Mouse (Mus musculus): ENCODE measurements around the gene Jmjd4. TPM values are rescaled to one million over a fixed set of nuclear protein-coding genes. Genes with fewer than 3 reads are reported as not detected.

The Jmjd4 gene
- total and polyA plus RNA-seq, 3 experiments: 14.5 to 18.1 TPM; not detected in 1

Other genes starting within 250 kb of the Jmjd4 start
- gene Mrpl55, start 247.6 kb upstream of the Jmjd4 start, total RNA-seq (2012; rRNA removed): 75.0 and 75.5 TPM in 2 replicates
- 10 to 100 TPM in 1 of 2 experiments, not detected in 1; 68.5 TPM for gene Mrpl55, start 247.6 kb upstream of the Jmjd4 start, polyA plus RNA-seq (2012; ENCODE audit: insufficient read depth in 1 of 2, insufficient read length in 2 of 2, low read depth in 1 of 2, low replicate concordance in 2 of 2, missing spikeins in 1 of 2)
- gene 2310033P09Rik, start 241.7 kb upstream of the Jmjd4 start, total RNA-seq (2012; rRNA removed): 29.7 and 35.5 TPM in 2 replicates
- gene 2310033P09Rik, start 241.7 kb upstream of the Jmjd4 start, polyA plus RNA-seq (2012; ENCODE audit: insufficient read depth in 1 of 2, insufficient read length in 2 of 2, low read depth in 1 of 2, low replicate concordance in 2 of 2, missing spikeins in 1 of 2): 10 to 100 TPM in 1 of 2 experiments, not detected in 1; 59.8 TPM
- 541 and 555 TPM in 2 replicates for gene Arf1, start 221.8 kb upstream of the Jmjd4 start, total RNA-seq (2012; rRNA removed)
- gene Arf1, start 221.8 kb upstream of the Jmjd4 start, polyA plus RNA-seq (2012; ENCODE audit: insufficient read depth in 1 of 2, insufficient read length in 2 of 2, low read depth in 1 of 2, low replicate concordance in 2 of 2, missing spikeins in 1 of 2): 100 to 1,000 TPM in 1 of 2 experiments, not detected in 1; 617 TPM
- gene Wnt3a, start 159.3 kb upstream of the Jmjd4 start, total RNA-seq (2012; rRNA removed): not detected in 2 replicates
- not detected for gene Wnt3a, start 159.3 kb upstream of the Jmjd4 start, polyA plus RNA-seq (2012; ENCODE audit: insufficient read depth in 1 of 2, insufficient read length in 2 of 2, low read depth in 1 of 2, low replicate concordance in 2 of 2, missing spikeins in 1 of 2)
- not detected in 2 replicates for gene Wnt9a, start 143.1 kb upstream of the Jmjd4 start, total RNA-seq (2012; rRNA removed)
- gene Wnt9a, start 143.1 kb upstream of the Jmjd4 start, polyA plus RNA-seq (2012; ENCODE audit: insufficient read depth in 1 of 2, insufficient read length in 2 of 2, low read depth in 1 of 2, low replicate concordance in 2 of 2, missing spikeins in 1 of 2): not detected
- gene Prss38, start 74.4 kb upstream of the Jmjd4 start, total RNA-seq (2012; rRNA removed): not detected in 2 replicates
- not detected for gene Prss38, start 74.4 kb upstream of the Jmjd4 start, polyA plus RNA-seq (2012; ENCODE audit: insufficient read depth in 1 of 2, insufficient read length in 2 of 2, low read depth in 1 of 2, low replicate concordance in 2 of 2, missing spikeins in 1 of 2)
- gene Snap47, start 1.1 kb downstream of the Jmjd4 start, total RNA-seq (2012; rRNA removed): 51.0 and 54.1 TPM in 2 replicates
- 10 to 100 TPM in 1 of 2 experiments, not detected in 1; 57.9 TPM for gene Snap47, start 1.1 kb downstream of the Jmjd4 start, polyA plus RNA-seq (2012; ENCODE audit: insufficient read depth in 1 of 2, insufficient read length in 2 of 2, low read depth in 1 of 2, low replicate concordance in 2 of 2, missing spikeins in 1 of 2)
- 0.12 TPM in 1 of 2 replicates, not detected in the other for gene Zfp867, start 22.4 kb downstream of the Jmjd4 start, total RNA-seq (2012; rRNA removed)
- 1 to 10 TPM in 1 of 2 experiments, not detected in 1; 1.3 TPM for gene Zfp867, start 22.4 kb downstream of the Jmjd4 start, polyA plus RNA-seq (2012; ENCODE audit: insufficient read depth in 1 of 2, insufficient read length in 2 of 2, low read depth in 1 of 2, low replicate concordance in 2 of 2, missing spikeins in 1 of 2)
- gene Zkscan17, start 76.7 kb downstream of the Jmjd4 start, total RNA-seq (2012; rRNA removed): 31.7 and 31.8 TPM in 2 replicates
- 10 to 100 TPM in 1 of 2 experiments, not detected in 1; 49.6 TPM for gene Zkscan17, start 76.7 kb downstream of the Jmjd4 start, polyA plus RNA-seq (2012; ENCODE audit: insufficient read depth in 1 of 2, insufficient read length in 2 of 2, low read depth in 1 of 2, low replicate concordance in 2 of 2, missing spikeins in 1 of 2)
- gene Nlrp3, start 91.5 kb downstream of the Jmjd4 start, total RNA-seq (2012; rRNA removed): not detected in 2 replicates
- not detected for gene Nlrp3, start 91.5 kb downstream of the Jmjd4 start, polyA plus RNA-seq (2012; ENCODE audit: insufficient read depth in 1 of 2, insufficient read length in 2 of 2, low read depth in 1 of 2, low replicate concordance in 2 of 2, missing spikeins in 1 of 2)
- not detected in 2 replicates for gene Olfr222, start 126.2 kb downstream of the Jmjd4 start, total RNA-seq (2012; rRNA removed)
- gene Olfr222, start 126.2 kb downstream of the Jmjd4 start, polyA plus RNA-seq (2012; ENCODE audit: insufficient read depth in 1 of 2, insufficient read length in 2 of 2, low read depth in 1 of 2, low replicate concordance in 2 of 2, missing spikeins in 1 of 2): not detected
- not detected in 2 replicates for gene Olfr223, start 143.2 kb downstream of the Jmjd4 start, total RNA-seq (2012; rRNA removed)
- not detected for gene Olfr223, start 143.2 kb downstream of the Jmjd4 start, polyA plus RNA-seq (2012; ENCODE audit: insufficient read depth in 1 of 2, insufficient read length in 2 of 2, low read depth in 1 of 2, low replicate concordance in 2 of 2, missing spikeins in 1 of 2)
- 131 and 142 TPM in 2 replicates for gene Mprip, start 211.3 kb downstream of the Jmjd4 start, total RNA-seq (2012; rRNA removed)
- 100 to 1,000 TPM; 103 to 174 TPM for gene Mprip, start 211.3 kb downstream of the Jmjd4 start, polyA plus RNA-seq (2012; ENCODE audit: insufficient read depth in 1 of 2, insufficient read length in 2 of 2, low read depth in 1 of 2, low replicate concordance in 2 of 2, missing spikeins in 1 of 2)